Mouse (Mus musculus) neural tube, embryonic 12.5 days (tissue): ENCODE results near the gene Snap91. TPM values are rescaled to one million over a fixed set of nuclear protein-coding genes. Genes with fewer than 3 reads are reported as not detected.

Source experiments
- polyA plus RNA-seq: library from polyadenylated mRNA; unstranded; fragments of >200 nt; fragmentation: Nextera tagmentation; extraction: Ambion mirVana; gene quantifications from 2 replicates; pipeline ENCODE4 v1.2.1, GENCODE M21; 2016

The Snap91 gene
- polyA plus RNA-seq, 1 experiment from 2014 or later = 69.1 TPM

Other genes starting within 250 kb of the Snap91 start
- 23.7 and 26.3 TPM in 2 replicates for gene Me1, start 184.7 kb downstream of the Snap91 start, polyA plus RNA-seq
- 3.2 and 5.0 TPM in 2 replicates for gene Prss35, start 137.0 kb downstream of the Snap91 start, polyA plus RNA-seq
- gene Ripply2, start 134.9 kb upstream of the Snap91 start, polyA plus RNA-seq = 2.3 and 3.7 TPM in 2 replicates
- gene Cyb5r4, start 141.4 kb upstream of the Snap91 start, polyA plus RNA-seq = 110 and 116 TPM in 2 replicates